Mouse (Mus musculus) CH12.LX (cell line): ENCODE data around the gene Hist1h2af. TPM values are rescaled to one million over a fixed set of nuclear protein-coding genes. Genes with fewer than 3 reads are reported as not detected.
"Not testable (repeated sequence)": the region's sequence is repeated elsewhere in the genome, so short reads cannot be mapped to it uniquely, and the experiment has no call there.

Experiments
- DNase-seq: peaks from one replicate; pipeline ENCODE4 v3.0.0-alpha.2; 2013; ENCODE audit errors: extremely low read depth
- H3K27ac ChIP-seq: 2 replicates; pipeline ENCODE4 v1.5.1; 2012; ENCODE audit warnings: low read depth, mild to moderate bottlenecking, control low read depth, moderate library complexity; ENCODE audit not compliant: insufficient read depth
- H3K27me3 ChIP-seq: replicated peaks from 2 replicates; pipeline ENCODE3; 2012; ENCODE audit warnings: inconsistent platforms
- H3K36me3 ChIP-seq, 2 experiments: replicated peaks in 1 of 2; 2 replicates each; pipeline versions ENCODE3 to v1.6.1; 2012; ENCODE audit warnings: inconsistent platforms in 1 of 2, low read length in 1 of 2, mild to moderate bottlenecking in 1 of 2, mixed read lengths in 1 of 2, moderate library complexity in 1 of 2; ENCODE audit not compliant: control insufficient read depth in 1 of 2, insufficient read depth in 1 of 2
- H3K4me1 ChIP-seq, 2 experiments: 2 replicates each; pipeline ENCODE4 v1.6.1; 2012; ENCODE audit warnings: inconsistent platforms in 1 of 2, moderate library complexity in 1 of 2; ENCODE audit not compliant: insufficient read depth in 2 of 2, control insufficient read depth in 1 of 2
- H3K4me2 ChIP-seq: 2 replicates; pipeline ENCODE4 v1.6.1; 2012; ENCODE audit warnings: low read depth, mild to moderate bottlenecking, control low read depth; ENCODE audit not compliant: poor library complexity, insufficient read depth, severe bottlenecking
- H3K4me3 ChIP-seq, 3 experiments: fragments of 150-350 bp in 1 of 3; sonication (generic) in 1 of 3; replicated peaks in 1 of 3; 2 replicates each; pipeline versions ENCODE3 to v1.5.1; 2011 to 2012; ENCODE audit warnings: low read depth in 2 of 3, low read length in 2 of 3, mild to moderate bottlenecking in 2 of 3, moderate library complexity in 2 of 3, control low read depth in 1 of 3, improper control_type of control experiment in 1 of 3, inconsistent platforms in 1 of 3, mixed read lengths in 1 of 3; ENCODE audit not compliant: poor library complexity in 1 of 3
- H3K79me2 ChIP-seq: replicated peaks from 2 replicates; pipeline ENCODE4 v1.6.1; 2012; ENCODE audit warnings: mild to moderate bottlenecking, moderate library complexity; ENCODE audit not compliant: control insufficient read depth, poor library complexity, insufficient read depth, severe bottlenecking; ENCODE audit errors: extremely low read depth
- H3K9ac ChIP-seq: 2 replicates; pipeline ENCODE4 v1.6.1; 2012; ENCODE audit warnings: low read depth, mild to moderate bottlenecking, control low read depth, moderate library complexity; ENCODE audit not compliant: insufficient read depth
- H3K9me3 ChIP-seq: replicated peaks from 2 replicates; pipeline ENCODE3; 2012; ENCODE audit warnings: low read length, inconsistent platforms, mixed read lengths
- CHD1 ChIP-seq: IDR thresholded peaks from 2 replicates; pipeline ENCODE4 v1.6.1; 2012; ENCODE audit warnings: low read depth, low read length, improper control_type of control experiment, inconsistent platforms
- CHD2 ChIP-seq: IDR thresholded peaks from 2 replicates; pipeline ENCODE4 v1.6.1; 2011; ENCODE audit warnings: low read length, improper control_type of control experiment
- E2F4 ChIP-seq: IDR thresholded peaks from 2 replicates; pipeline ENCODE4 v1.6.1; 2011; ENCODE audit warnings: low read depth, low read length, improper control_type of control experiment; ENCODE audit not compliant: insufficient replicate concordance
- JUN ChIP-seq: IDR thresholded peaks from 2 replicates; pipeline ENCODE4 v1.6.1; 2011; ENCODE audit warnings: low read depth, mild to moderate bottlenecking, low read length, improper control_type of control experiment, moderate library complexity; ENCODE audit not compliant: insufficient read depth
- MAFK ChIP-seq: IDR thresholded peaks from 2 replicates; pipeline ENCODE4 v1.6.1; 2011; ENCODE audit warnings: low read length, improper control_type of control experiment; ENCODE audit not compliant: insufficient replicate concordance
- MAX ChIP-seq: IDR thresholded peaks from 2 replicates; pipeline ENCODE4 v1.6.1; 2011; ENCODE audit warnings: low read length, improper control_type of control experiment
- MEF2A ChIP-seq: IDR thresholded peaks from 2 replicates; pipeline ENCODE4 v1.6.1; 2014; ENCODE audit warnings: low read depth, mild to moderate bottlenecking, inconsistent platforms, low read length, improper control_type of control experiment, borderline replicate concordance
- MXI1 ChIP-seq: IDR thresholded peaks from 2 replicates; pipeline ENCODE4 v1.6.1; 2011; ENCODE audit warnings: mild to moderate bottlenecking, low read depth, low read length, improper control_type of control experiment
- NELFE ChIP-seq: IDR thresholded peaks from 2 replicates; pipeline ENCODE4 v1.6.1; 2011; ENCODE audit warnings: low read depth, low read length, improper control_type of control experiment
- PAX5 ChIP-seq: IDR thresholded peaks from 2 replicates; pipeline ENCODE4 v1.6.1; 2012; ENCODE audit warnings: low read length, inconsistent platforms, mixed read lengths
- POLR2A ChIP-seq: IDR thresholded peaks from 2 replicates; pipeline ENCODE4 v1.6.1; 2011; ENCODE audit warnings: low read depth, mild to moderate bottlenecking, improper control_type of control experiment, low read length
- SIN3A ChIP-seq: IDR thresholded peaks from 2 replicates; pipeline ENCODE4 v1.6.1; 2012; ENCODE audit warnings: low read length, improper control_type of control experiment, inconsistent platforms
- TBP ChIP-seq: conservative IDR thresholded peaks from 2 replicates; pipeline ENCODE4 v1.6.1; 2011; ENCODE audit warnings: low read depth, low read length, improper control_type of control experiment
- TCF12 ChIP-seq: IDR thresholded peaks from 2 replicates; pipeline ENCODE4 v1.6.1; 2014; ENCODE audit warnings: low read depth, mild to moderate bottlenecking, inconsistent platforms, low read length, improper control_type of control experiment
- UBTF ChIP-seq: IDR thresholded peaks from 2 replicates; pipeline ENCODE4 v1.6.1; 2012; ENCODE audit warnings: low read depth, mild to moderate bottlenecking, inconsistent platforms, low read length, improper control_type of control experiment, moderate library complexity
- USF2 ChIP-seq: conservative IDR thresholded peaks from 2 replicates; pipeline ENCODE4 v1.6.1; 2011; ENCODE audit warnings: low read depth, low read length, improper control_type of control experiment
- ZMIZ1 ChIP-seq: IDR thresholded peaks from 2 replicates; pipeline ENCODE4 v1.6.1; 2012; ENCODE audit warnings: low read depth, mild to moderate bottlenecking, inconsistent platforms, low read length, improper control_type of control experiment
- ZNF384 ChIP-seq: IDR thresholded peaks from 2 replicates; pipeline ENCODE4 v1.6.1; 2012; ENCODE audit warnings: low read depth, low read length, improper control_type of control experiment, inconsistent platforms
- dilution Hi-C: fragments of 300-500 bp; cut with MboI; formaldehyde crosslinking; loops from 2 replicates; pipeline ENCODE4 v1.14.3; 2020; ENCODE audit warnings: low sequenced_read_pairs; ENCODE audit not compliant: extremely low pct_unique_long_range_greater_than_20kb, extremely low pct_ligation_motif_present
- in situ Hi-C: fragments of 300-500 bp; cut with MboI; formaldehyde crosslinking; loops from 3 replicates; pipeline ENCODE4 v1.14.3; 2019; ENCODE audit warnings: low sequenced_read_pairs, low pct_ligation_motif_present, low pct_unique_long_range_greater_than_20kb, mixed read lengths
- polyA plus RNA-seq: library from polyadenylated mRNA; unstranded; fragments of >175 nt; gene quantifications from 2 replicates; pipeline ENCODE4 v1.2.1, GENCODE M21; 2012; ENCODE audit warnings: low read depth; ENCODE audit not compliant: insufficient read length
- total RNA-seq, 2 experiments: library from RNA; depleted of rRNA; stranded (reverse); fragments of 300-350 nt in 1 of 2; fragments of >200 nt in 1 of 2; gene quantifications; 2 replicates each; pipeline ENCODE4 v1.2.3; 2012 to 2014

Gene Hist1h2af
- 824 and 932 TPM in 2 replicates for total RNA-seq (2012; rRNA removed)
- total RNA-seq (2014; rRNA removed) = 45.2 and 57.1 TPM in 2 replicates
- 68.6 and 97.0 TPM in 2 replicates for polyA plus RNA-seq

DNA sequence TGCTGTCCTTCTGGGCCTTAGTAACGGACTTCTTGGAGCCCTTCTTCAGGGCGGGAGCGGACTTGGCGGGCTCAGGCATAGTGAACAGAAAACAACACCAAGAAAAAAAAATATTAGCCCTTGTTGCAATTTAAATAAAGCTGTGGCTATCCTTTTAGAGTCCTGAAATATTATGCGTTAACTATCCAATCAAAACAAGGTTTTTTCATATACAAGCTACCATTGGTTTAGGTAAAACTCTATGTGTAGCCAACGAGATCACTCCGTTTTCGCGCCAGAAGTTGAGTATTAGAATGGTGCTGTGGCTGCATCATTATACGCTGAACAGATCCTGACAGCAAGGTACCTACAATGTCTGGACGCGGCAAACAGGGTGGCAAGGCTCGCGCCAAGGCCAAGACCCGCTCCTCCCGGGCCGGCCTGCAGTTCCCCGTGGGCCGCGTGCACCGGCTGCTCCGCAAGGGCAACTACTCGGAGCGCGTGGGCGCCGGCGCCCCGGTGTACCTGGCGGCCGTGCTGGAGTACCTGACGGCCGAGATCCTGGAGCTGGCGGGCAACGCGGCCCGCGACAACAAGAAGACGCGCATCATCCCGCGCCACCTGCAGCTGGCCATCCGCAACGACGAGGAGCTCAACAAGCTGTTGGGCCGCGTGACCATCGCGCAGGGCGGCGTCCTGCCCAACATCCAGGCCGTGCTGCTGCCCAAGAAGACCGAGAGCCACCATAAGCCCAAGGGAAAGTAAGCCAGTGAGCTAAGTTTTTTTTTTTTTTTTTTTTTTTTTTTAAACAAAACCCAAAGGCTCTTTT lies at the start of gene Hist1h2af:
Gene Hist1h2af (plus strand): TSS at position 347 of the 808 bp plus-strand sequence.
- H3K9me3 ChIP-seq, H3K36me3 ChIP-seq, H3K79me2 ChIP-seq, dilution Hi-C loops, H3K27me3 ChIP-seq, in situ Hi-C loops: not testable (repeated sequence)
- DNase-seq = peak; percentile 94
- H3K9ac ChIP-seq = peak within 1 kb of the TSS; percentile 100
- TF ChIP-seq TBP = peak; percentile 97
- TF ChIP-seq CHD2 = peak; percentile 63
- TF ChIP-seq E2F4 = peak; percentile 99
- peak; percentile 93 for TF ChIP-seq ZMIZ1
- TF ChIP-seq NELFE = peak; percentile 85
- peak; percentile 73; the same call in 1 of the 2 replicates for TF ChIP-seq MXI1
- peak; percentile 89 for TF ChIP-seq SIN3A
- TF ChIP-seq MEF2A = peak; percentile 27; the same call in 1 of the 2 replicates
- TF ChIP-seq CHD1 = peak; percentile 76; the same call in 1 of the 2 replicates
- peak; percentile 49; the same call in 1 of the 2 replicates for TF ChIP-seq UBTF
- TF ChIP-seq POLR2A = peak; percentile 86
- TF ChIP-seq TCF12 = peak; percentile 81
- peak; percentile 93 for TF ChIP-seq ZNF384
- peak within 1 kb of the TSS; percentile 93 for H3K27ac ChIP-seq
- peak within 1 kb of the TSS; percentile 98 for H3K4me2 ChIP-seq
- peak within 1 kb of the TSS; percentile 42 to 63 (median 44) for H3K4me3 ChIP-seq
- H3K4me1 ChIP-seq = peaks cover 14 to 41% of the 10 kb centered on the region in 2 experiments

DNA sequence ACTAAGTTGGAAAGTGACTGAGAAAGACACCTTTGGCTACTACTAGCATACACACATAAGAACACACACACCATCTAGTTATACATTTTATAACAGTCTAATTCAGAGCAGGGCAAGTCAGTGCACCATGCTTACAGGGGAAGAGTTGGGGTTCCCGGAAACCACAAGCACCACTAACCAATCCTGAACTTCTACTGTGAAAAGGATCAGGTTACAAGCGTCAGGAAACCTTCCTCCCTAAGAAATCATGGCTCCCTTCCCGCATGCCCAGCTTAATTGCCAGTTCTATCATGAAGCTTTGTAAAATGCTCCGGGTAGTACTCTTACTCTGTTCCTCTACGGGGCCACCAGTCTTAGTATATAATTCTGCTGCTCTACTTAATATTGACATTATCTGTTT lies 48.4 kb upstream of the Hist1h2af start:
- DNase-seq = no peak
- Histone ChIP-seq H3K9me3 (no peaks in the 10 kb centered on the region), H3K9ac (no peak overlapping the region), H3K4me3 (no peak overlapping the region), H3K4me1 (peaks cover 9 to 26% of the 10 kb centered on the region in 2 experiments), H3K4me2 (no peak overlapping the region), H3K27ac (no peak overlapping the region), H3K27me3 (no peaks in the 10 kb centered on the region), H3K79me2 (no peaks in the 10 kb centered on the region), H3K36me3 (peaks cover 2 to 41% of the 10 kb centered on the region in 2 experiments)
- dilution Hi-C loops (no loop called here), in situ Hi-C loops (no loop called here)
- TF ChIP-seq PAX5 (no peak), JUN (no peak), MAFK (no peak), ZMIZ1 (no peak), CHD2 (no peak), MAX (no peak), UBTF (no peak), ZNF384 (no peak), USF2 (no peak), TBP (no peak), POLR2A (no peak)
